Mouse (Mus musculus) hindbrain, postnatal 0 days (tissue): ENCODE results near the gene Taf1b. TPM values are rescaled to one million over a fixed set of nuclear protein-coding genes. Genes with fewer than 3 reads are reported as not detected.
"Not testable (repeated sequence)": the region's sequence is repeated elsewhere in the genome, so short reads cannot be mapped to it uniquely, and the experiment has no call there.

Source experiments
- ATAC-seq: fragments of 200-750 bp; cut with Nextera tagmentation; 2 replicates; pipeline ENCODE4 v1.8.0; 2017; ENCODE audit warnings: mild to moderate bottlenecking, moderate TSS enrichment, moderate library complexity
- DNase-seq: peaks from one replicate; pipeline ENCODE4 v3.0.0-alpha.2; 2015; ENCODE audit warnings: low spot score
- H3K27ac ChIP-seq: fragments of 300-500 bp; sonication (generic); 2 replicates; pipeline ENCODE4 v1.5.1; 2014; ENCODE audit warnings: mild to moderate bottlenecking
- H3K27me3 ChIP-seq: fragments of 300-500 bp; sonication (generic); 2 replicates; pipeline ENCODE4 v1.6.1; 2014; ENCODE audit warnings: low read length, mixed read lengths; ENCODE audit not compliant: insufficient read depth
- H3K36me3 ChIP-seq: fragments of 300-500 bp; sonication (generic); 2 replicates; pipeline ENCODE4 v1.6.1; 2014; ENCODE audit warnings: low read length, mixed read lengths; ENCODE audit not compliant: insufficient read depth
- H3K4me1 ChIP-seq: fragments of 300-500 bp; sonication (generic); 2 replicates; pipeline ENCODE4 v1.6.1; 2014; ENCODE audit warnings: antibody characterized with exemption, low read length, mixed read lengths; ENCODE audit not compliant: insufficient read depth
- H3K4me2 ChIP-seq: fragments of 300-500 bp; sonication (generic); 2 replicates; pipeline ENCODE4 v1.6.1; 2014; ENCODE audit warnings: low read depth, mild to moderate bottlenecking, low read length, moderate library complexity, mixed read lengths
- H3K4me3 ChIP-seq: fragments of 300-500 bp; sonication (generic); 2 replicates; pipeline ENCODE4 v1.5.1; 2014; ENCODE audit warnings: low read length
- H3K9ac ChIP-seq: fragments of 300-500 bp; sonication (generic); replicated peaks from 2 replicates; pipeline ENCODE4 v1.6.1; 2014; ENCODE audit warnings: mild to moderate bottlenecking, low read length, moderate library complexity, mixed read lengths
- H3K9me3 ChIP-seq: fragments of 300-500 bp; sonication (generic); 2 replicates; pipeline ENCODE4 v1.6.1; 2016; ENCODE audit warnings: low read length, mixed read lengths
- CTCF ChIP-seq: IDR thresholded peaks from 2 replicates; pipeline ENCODE4 v1.5.1; 2016; ENCODE audit warnings: antibody characterized with exemption, control low read depth, low read depth
- WGBS: fragments of 180-500 bp; shearing (Covaris S2); extraction: QIAGEN DNeasy Blood & Tissue Kit; methylation state at CpG from one replicate; pipeline ENCODE4 v1.1.7; 2014; 5-methylcytosine and 5-hydroxymethylcytosine counted together
- polyA plus RNA-seq: library from polyadenylated mRNA; unstranded; fragments of >200 nt; fragmentation: Nextera tagmentation; extraction: Ambion mirVana; gene quantifications from 2 replicates; pipeline ENCODE4 v1.2.1, GENCODE M21; 2015
- total RNA-seq: library from RNA; depleted of rRNA; stranded (reverse); fragments of >200 nt; gene quantifications from 2 replicates; pipeline ENCODE4 v1.2.3, GENCODE M21; 2014

The Taf1b gene
- total and polyA plus RNA-seq, 2 experiments from 2014 or later = 11.7 to 31.8 TPM

DNA sequence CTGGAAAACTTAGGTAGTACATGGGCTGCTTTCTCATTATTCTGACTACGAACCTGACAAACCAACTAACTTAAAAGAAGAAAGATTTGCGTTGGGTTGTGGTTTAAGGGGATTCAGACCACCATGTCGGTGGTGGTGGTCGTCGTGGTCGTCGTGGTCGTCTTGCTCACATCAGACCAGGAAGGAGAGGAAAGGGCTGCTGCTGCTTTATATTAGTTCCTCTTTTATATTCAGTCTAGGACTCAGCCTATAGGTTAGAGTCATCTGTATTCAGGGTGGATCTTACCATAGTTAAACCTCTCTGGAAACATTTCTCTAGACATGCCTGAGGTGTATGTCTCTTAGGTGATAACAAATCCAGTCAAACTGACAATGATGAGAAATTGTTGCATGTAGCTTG, 19.0 kb downstream of the Taf1b start:
- Histone ChIP-seq H3K4me2 (no peak overlapping the region), H3K27ac (no peak overlapping the region), H3K9ac (no peak overlapping the region), H3K36me3 (peaks cover 55% of the 10 kb centered on the region), H3K4me1 (no peaks in the 10 kb centered on the region), H3K27me3 (no peaks in the 10 kb centered on the region), H3K9me3 (no peaks in the 10 kb centered on the region), H3K4me3 (no peak overlapping the region)
- DNase-seq (no peak), ATAC-seq (no peak)
- no peak for TF ChIP-seq CTCF
- WGBS = 94% methylated on average over 8 of the region's 8 CpGs

DNA sequence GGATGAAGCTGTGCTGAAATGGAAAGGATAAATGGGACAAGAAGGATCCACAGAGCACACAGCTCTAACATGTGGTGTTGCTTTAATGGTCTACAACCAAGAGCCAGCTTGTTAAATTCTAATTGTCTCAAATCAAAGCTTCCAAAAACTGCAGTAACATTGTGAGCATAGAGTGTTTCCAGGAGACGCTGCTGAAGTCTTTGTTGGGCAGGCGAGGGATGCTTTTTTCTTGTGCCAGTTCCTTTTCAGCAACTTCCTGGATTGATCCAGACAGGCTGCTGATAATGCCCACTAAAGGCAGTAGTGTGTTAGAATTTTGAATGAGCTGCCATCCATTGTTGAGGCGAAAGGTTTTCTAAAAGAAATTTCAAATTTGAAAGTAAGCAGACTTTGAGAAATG, 22.9 kb downstream of the Taf1b start:
- no peak for ATAC-seq
- H3K4me1 ChIP-seq = no peaks in the 10 kb centered on the region
- no peak overlapping the region for H3K9ac ChIP-seq
- H3K27me3 ChIP-seq = no peaks in the 10 kb centered on the region
- peaks cover 26% of the 10 kb centered on the region for H3K36me3 ChIP-seq
- no peak overlapping the region for H3K4me3 ChIP-seq
- no peak overlapping the region for H3K27ac ChIP-seq
- 66% methylated on average over 3 of the region's 3 CpGs for WGBS
- TF ChIP-seq CTCF = no peak
- no peak for DNase-seq
- H3K9me3 ChIP-seq = no peaks in the 10 kb centered on the region
- no peak overlapping the region for H3K4me2 ChIP-seq

DNA sequence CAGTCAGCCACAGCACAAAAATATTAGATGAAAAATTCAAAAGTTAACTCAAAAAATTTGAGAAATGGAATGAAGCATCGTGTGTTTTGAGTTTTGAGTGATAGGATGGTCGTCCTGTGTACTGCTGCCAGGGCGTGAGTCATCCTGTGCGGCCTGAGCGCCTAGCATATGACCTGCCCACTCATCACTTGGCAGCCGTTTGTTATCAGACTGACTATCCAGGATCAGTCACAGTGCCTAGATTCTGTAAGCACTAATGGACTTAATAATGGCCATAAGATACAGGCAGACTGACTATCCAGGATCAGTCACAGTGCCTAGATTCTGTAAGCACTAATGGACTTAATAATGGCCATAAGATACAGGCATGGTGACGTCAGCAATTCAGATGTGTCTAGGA, 26.9 kb downstream of the Taf1b start:
- H3K9ac ChIP-seq, H3K36me3 ChIP-seq, H3K4me3 ChIP-seq, H3K27me3 ChIP-seq, H3K27ac ChIP-seq, DNase-seq, H3K4me1 ChIP-seq, H3K4me2 ChIP-seq, ATAC-seq, H3K9me3 ChIP-seq: not testable (repeated sequence)
- 91% methylated on average over 7 of the region's 7 CpGs for WGBS

DNA sequence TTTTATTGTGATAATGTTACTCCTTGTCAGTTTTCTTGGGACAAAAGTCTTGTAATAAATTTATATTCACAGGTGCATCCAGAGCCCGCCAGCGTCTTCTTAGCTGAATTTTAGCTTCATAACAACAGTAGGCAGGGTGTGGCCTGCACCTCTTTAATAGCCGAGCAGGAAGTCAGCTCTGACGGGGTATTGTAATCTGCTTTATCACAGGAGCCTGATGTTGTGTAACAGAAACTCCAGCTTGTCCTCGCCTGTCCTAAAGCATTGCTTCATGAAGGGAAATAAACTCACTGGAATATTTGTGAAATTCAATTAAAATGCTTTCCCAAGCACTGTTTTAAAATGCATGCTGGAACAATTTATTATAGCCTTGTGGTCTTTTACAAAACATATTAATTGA, 38.2 kb downstream of the Taf1b start:
- no peaks in the 10 kb centered on the region; the same call in 1 of the 2 replicates for H3K36me3 ChIP-seq
- no peak for DNase-seq
- 70% methylated on average over 5 of the region's 5 CpGs for WGBS

DNA sequence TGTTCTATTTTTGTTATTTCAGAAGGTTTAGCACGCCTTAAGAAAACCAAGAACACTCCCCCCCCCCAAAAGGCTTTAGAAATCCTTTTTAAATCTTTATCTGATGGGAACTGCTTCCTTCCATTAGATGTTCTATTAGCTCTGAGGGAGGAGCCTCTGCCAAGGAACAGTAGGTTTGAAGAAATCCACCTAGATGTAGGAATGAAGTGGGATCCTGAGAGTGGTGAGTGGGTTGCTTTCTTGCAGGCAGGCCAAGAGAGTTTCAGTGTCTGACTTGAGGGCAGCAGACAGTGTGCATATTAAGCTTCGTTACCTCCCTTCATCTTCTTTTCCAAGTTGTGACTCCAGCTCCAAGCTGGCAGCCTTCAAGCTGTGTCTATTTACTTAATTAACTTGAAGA, 39.0 kb downstream of the Taf1b start:
- ATAC-seq (no peak), DNase-seq (no peak)
- no peak for TF ChIP-seq CTCF
- Histone ChIP-seq H3K27me3 (no peaks in the 10 kb centered on the region), H3K9me3 (no peaks in the 10 kb centered on the region), H3K4me2 (no peak overlapping the region), H3K9ac (no peak overlapping the region), H3K27ac (peak overlapping the region; percentile 60), H3K4me1 (no peaks in the 10 kb centered on the region), H3K4me3 (no peak overlapping the region), H3K36me3 (no peaks in the 10 kb centered on the region)
- 53% methylated on average over 2 of the region's 2 CpGs for WGBS

More for the DNA sequence above, 38.2 kb downstream of the Taf1b start:
- no peaks in the 10 kb centered on the region for H3K9me3 ChIP-seq
- no peak overlapping the region for H3K4me2 ChIP-seq
- H3K27me3 ChIP-seq = no peaks in the 10 kb centered on the region
- no peaks in the 10 kb centered on the region for H3K4me1 ChIP-seq
- H3K27ac ChIP-seq = no peak overlapping the region
- no peak for TF ChIP-seq CTCF
- no peak for ATAC-seq
- no peak overlapping the region for H3K9ac ChIP-seq
- H3K4me3 ChIP-seq = no peak overlapping the region

DNA sequence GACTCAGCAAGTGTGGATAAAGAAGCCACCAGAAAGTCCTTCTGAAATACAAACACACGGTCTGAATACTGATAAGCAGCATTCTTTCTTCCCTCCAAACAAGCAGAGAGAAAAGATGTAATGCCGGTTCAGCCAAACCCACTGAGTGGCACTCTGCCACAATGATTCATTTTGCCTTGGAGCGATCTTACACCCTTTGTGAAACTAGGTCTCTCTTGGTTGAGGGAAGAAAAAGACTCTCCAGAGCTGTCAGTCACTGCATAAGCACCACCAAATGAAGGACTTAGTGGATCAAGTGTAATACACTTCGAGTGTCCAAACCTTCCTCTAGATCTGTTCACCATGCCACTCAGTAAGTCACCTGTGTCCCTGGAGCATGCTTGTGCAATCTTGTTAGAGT, 39.8 kb downstream of the Taf1b start:
- Histone ChIP-seq H3K27ac (peak overlapping the region; percentile 60), H3K36me3 (no peaks in the 10 kb centered on the region), H3K9ac (no peak overlapping the region), H3K4me1 (no peaks in the 10 kb centered on the region), H3K9me3 (no peaks in the 10 kb centered on the region), H3K27me3 (no peaks in the 10 kb centered on the region), H3K4me3 (no peak overlapping the region), H3K4me2 (no peak overlapping the region)
- 61% methylated on average over 4 of the region's 4 CpGs for WGBS
- DNase-seq (peak; percentile 70), ATAC-seq (peak; percentile 82)
- no peak for TF ChIP-seq CTCF

DNA sequence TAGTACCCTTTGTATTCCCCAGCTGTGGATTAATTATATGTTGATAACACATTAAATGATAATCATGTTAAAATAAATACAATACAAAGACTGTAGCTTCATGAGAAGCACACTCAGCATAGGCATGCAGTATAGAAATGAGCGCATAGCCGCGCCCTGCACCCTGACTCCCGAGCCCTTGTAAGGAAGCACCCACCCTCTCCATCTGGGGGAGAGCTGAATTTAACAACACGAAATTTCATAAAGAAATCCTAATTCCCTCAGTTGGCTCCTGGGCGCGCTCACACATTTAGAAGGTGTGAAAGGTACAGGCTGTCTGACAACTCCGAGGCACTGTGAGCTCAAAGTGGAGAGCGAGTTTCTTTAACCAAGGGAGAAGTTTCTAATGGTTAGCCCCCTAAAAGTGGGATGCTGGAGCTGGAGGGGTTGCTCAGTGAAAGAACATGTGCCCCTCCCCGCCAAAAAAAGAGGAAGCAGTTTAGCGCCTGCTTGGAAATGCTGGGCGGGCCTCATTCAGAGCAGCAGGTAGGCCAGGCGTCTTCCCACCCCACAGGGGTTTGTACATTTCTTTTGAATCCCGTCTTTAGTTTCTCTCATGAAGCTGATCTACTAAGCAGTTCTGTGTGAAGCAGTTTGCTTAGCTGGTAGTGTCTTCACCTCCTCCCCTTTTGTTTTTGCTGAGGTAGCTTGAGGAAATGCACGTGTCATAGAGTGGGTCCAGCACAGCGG, 43.4 kb downstream of the Taf1b start:
- Histone ChIP-seq H3K4me3 (no peak overlapping the region), H3K4me1 (no peaks in the 10 kb centered on the region), H3K36me3 (0 out of 2 replicates have a peak, but pooled peaks cover 5% of the 10 kb centered on the region), H3K9ac (no peak overlapping the region), H3K27ac (no peak overlapping the region), H3K27me3 (no peaks in the 10 kb centered on the region), H3K4me2 (no peak overlapping the region), H3K9me3 (no peaks in the 10 kb centered on the region)
- no peak for DNase-seq
- TF ChIP-seq CTCF = no peak
- 88% methylated on average over 16 of the region's 16 CpGs for WGBS
- ATAC-seq = no peak
